Mouse (Mus musculus) liver, embryonic 14.5 days (tissue): ENCODE measurements at regions not wholly inside any gene's neighbourhood (a gene's known extent, or its start where the extent isn't known, plus 50 kb on each side); places are given as distances from the start of the nearest gene placed in this dataset.

Experiments
- ATAC-seq: fragments of 200-750 bp; cut with Nextera tagmentation; 2 replicates; pipeline ENCODE4 v1.8.0; 2017; ENCODE audit warnings: moderate number of reproducible peaks, mild to moderate bottlenecking, moderate library complexity; ENCODE audit not compliant: insufficient read depth
- DNase-seq, 3 experiments: peaks; one replicate each; pipeline ENCODE4 v3.0.0-alpha.2; 2012 to 2013; ENCODE audit warnings: low read depth in 3 of 3, low spot score in 3 of 3
- H3K27ac ChIP-seq: fragments of 300-500 bp; sonication (generic); 2 replicates; pipeline ENCODE4 v1.5.1; 2014; ENCODE audit warnings: moderate library complexity, mild to moderate bottlenecking, control low read depth, inconsistent platforms
- H3K27me3 ChIP-seq: fragments of 300-500 bp; sonication (generic); 2 replicates; pipeline ENCODE4 v1.6.1; 2014; ENCODE audit warnings: mild to moderate bottlenecking, low read length, moderate library complexity; ENCODE audit not compliant: control insufficient read depth, insufficient read depth
- H3K36me3 ChIP-seq: fragments of 300-500 bp; sonication (generic); replicated peaks from 2 replicates; pipeline ENCODE4 v1.6.1; 2014; ENCODE audit warnings: low read depth; ENCODE audit not compliant: control insufficient read depth, insufficient read depth
- H3K4me1 ChIP-seq, 2 experiments: fragments of 200-500 bp in 1 of 2; fragments of 300-500 bp in 1 of 2; sonication (generic) in 1 of 2; replicated peaks; 2 replicates each; pipeline ENCODE4 v1.6.1; 2012 to 2014; ENCODE audit warnings: antibody characterized with exemption in 1 of 2, inconsistent platforms in 1 of 2, low read length in 1 of 2; ENCODE audit not compliant: control insufficient read depth in 2 of 2, insufficient read depth in 2 of 2
- H3K4me2 ChIP-seq: fragments of 300-500 bp; sonication (generic); 2 replicates; pipeline ENCODE4 v1.6.1; 2014; ENCODE audit warnings: low read depth, mild to moderate bottlenecking, control low read depth, moderate library complexity
- H3K4me3 ChIP-seq, 2 experiments: fragments of 200-500 bp in 1 of 2; fragments of 300-500 bp in 1 of 2; sonication (generic) in 1 of 2; 2 replicates each; pipeline ENCODE4 v1.5.1; 2012 to 2014; ENCODE audit warnings: low read depth in 2 of 2, low read length in 2 of 2, mild to moderate bottlenecking in 2 of 2, control low read depth in 1 of 2, inconsistent platforms in 1 of 2, moderate library complexity in 1 of 2; ENCODE audit not compliant: insufficient read depth in 1 of 2
- H3K9ac ChIP-seq: fragments of 300-500 bp; sonication (generic); replicated peaks from 2 replicates; pipeline ENCODE4 v1.6.1; 2014; ENCODE audit warnings: mild to moderate bottlenecking, control low read depth, moderate library complexity
- H3K9me3 ChIP-seq: fragments of 300-500 bp; sonication (generic); 2 replicates; pipeline ENCODE4 v1.6.1; 2016; ENCODE audit warnings: low read length, mixed read lengths; ENCODE audit not compliant: control insufficient read depth
- CTCF ChIP-seq: IDR thresholded peaks from 2 replicates; pipeline ENCODE4 v1.5.1; 2016; ENCODE audit warnings: antibody characterized with exemption, low read depth, control low read depth
- EP300 ChIP-seq: IDR thresholded peaks from 2 replicates; pipeline ENCODE4 v1.6.1; 2016; ENCODE audit warnings: antibody characterized with exemption, low read depth
- WGBS: fragments of 180-500 bp; shearing (Covaris S2); extraction: QIAGEN DNeasy Blood & Tissue Kit; methylation state at CpG from one replicate; pipeline ENCODE4 v1.1.7; 2014; ENCODE audit not compliant: insufficient replicate concordance; 5-methylcytosine and 5-hydroxymethylcytosine counted together

DNA sequence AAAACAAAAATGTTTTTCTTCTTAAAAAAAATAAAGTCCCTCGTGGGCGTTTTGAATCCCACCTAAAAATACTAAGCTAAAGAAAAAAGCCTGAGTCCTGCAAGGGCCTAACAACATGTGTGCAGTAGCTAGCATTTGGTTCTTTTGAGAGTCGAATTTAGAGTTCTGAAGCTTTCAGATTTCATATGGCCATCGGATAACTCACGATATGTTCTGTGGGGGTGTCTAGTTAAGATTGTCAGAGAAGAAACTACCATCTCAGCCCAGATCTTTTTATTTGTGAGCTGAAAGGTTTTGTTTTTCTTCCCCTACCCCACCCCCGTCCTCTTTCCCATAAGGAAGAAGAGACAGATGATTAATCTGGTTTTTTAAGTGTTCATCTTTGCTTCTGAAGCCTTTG lies 327.8 kb downstream of the Slc4a3 start:
- H3K9ac ChIP-seq: no peak overlapping the region
- no peak overlapping the region for H3K27ac ChIP-seq
- TF ChIP-seq EP300 (no peak), CTCF (no peak)
- H3K9me3 ChIP-seq: no peaks in the 10 kb centered on the region
- H3K36me3 ChIP-seq: no peaks in the 10 kb centered on the region
- H3K4me2 ChIP-seq: no peak overlapping the region
- H3K27me3 ChIP-seq: no peaks in the 10 kb centered on the region
- WGBS: 68% methylated on average over 6 of the region's 6 CpGs
- no peak overlapping the region for H3K4me3 ChIP-seq
- no peak for DNase-seq
- no peaks in the 10 kb centered on the region for H3K4me1 ChIP-seq
- ATAC-seq: no peak

DNA sequence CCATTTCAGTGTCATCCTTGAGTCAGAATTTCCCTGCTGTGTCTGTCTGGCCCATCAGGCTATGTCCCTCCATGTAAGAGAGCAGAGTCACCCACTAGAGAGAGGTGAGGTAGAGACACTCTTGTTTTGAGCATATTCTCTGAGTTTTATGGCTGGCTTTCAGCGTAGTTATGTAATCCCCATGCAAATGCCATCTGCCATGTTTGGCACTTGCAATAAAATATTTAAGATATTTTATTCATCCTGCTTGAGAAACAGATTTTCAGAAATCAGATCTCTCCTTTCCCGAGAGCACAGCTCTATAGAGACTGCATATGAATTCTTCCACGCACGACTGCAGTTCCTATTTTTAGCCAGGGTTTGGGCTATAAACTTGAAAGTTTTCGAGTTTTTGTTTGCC lies 331.1 kb downstream of the Slc4a3 start:
- Histone ChIP-seq H3K4me1 (no peaks in the 10 kb centered on the region), H3K4me3 (no peak overlapping the region), H3K9me3 (no peaks in the 10 kb centered on the region), H3K27ac (no peak overlapping the region), H3K27me3 (no peaks in the 10 kb centered on the region), H3K36me3 (no peaks in the 10 kb centered on the region), H3K4me2 (no peak overlapping the region), H3K9ac (no peak overlapping the region)
- ATAC-seq (no peak), DNase-seq (no peak)
- TF ChIP-seq CTCF (no peak), EP300 (no peak)
- 57% methylated on average over 5 of the region's 5 CpGs for WGBS

DNA sequence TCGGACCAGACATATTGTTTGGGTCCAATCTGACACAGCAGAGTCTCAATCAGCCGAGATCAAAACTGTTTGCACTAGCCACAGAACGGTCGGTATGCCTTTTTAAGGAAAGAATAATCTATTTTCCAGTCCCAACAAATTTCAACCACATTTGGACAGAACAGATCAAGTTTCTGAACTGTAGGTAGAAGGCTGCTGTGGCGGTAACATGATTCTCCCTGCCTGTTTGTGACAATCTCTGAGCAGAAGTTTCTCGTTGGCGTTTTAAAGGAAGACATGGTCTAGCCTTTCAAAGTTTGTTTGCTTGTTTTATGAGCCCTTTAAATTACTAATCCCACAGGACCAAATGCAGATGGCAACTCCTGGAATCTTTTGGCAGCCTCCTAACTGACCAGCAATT lies 339.6 kb downstream of the Slc4a3 start:
- 32% methylated on average over 7 of the region's 7 CpGs for WGBS

DNA sequence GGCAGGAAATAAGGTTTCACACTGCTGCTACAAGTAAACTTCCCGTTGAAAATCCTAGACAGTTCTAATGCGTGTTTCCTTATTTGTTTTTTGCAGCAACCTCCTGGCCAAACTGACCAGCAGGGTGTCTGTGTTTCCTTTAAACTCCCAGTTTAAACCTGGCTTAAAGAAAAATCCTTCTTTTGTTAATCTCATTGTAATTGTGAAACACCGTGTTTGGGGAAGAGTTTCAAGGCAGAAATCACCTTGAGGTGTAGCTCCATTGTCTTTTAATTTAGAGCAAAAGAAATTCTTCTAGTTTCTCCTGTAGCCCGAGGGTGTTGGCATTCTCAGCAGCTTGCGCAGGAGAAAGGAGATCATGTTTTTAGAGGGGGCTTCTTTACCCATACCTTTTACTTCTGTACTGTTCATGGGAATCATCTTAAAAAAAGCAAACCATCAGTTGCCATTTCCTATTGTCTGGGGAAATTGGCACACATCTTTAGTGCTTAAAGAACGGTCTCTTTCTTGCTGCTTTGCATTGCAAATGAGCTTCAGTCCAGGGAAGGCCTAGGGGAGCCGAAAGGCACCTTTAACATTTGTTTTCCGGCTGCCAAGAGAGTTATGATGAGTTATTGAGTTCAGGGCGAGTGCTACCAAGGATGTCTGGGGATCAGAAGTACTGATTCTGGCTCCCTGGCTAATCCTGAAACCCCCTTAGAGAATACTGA lies 342.6 kb downstream of the Slc4a3 start:
- H3K4me3 ChIP-seq: no peak overlapping the region
- ATAC-seq (no peak), DNase-seq (no peak)
- H3K4me1 ChIP-seq: no peaks in the 10 kb centered on the region
- H3K36me3 ChIP-seq: no peaks in the 10 kb centered on the region
- H3K9me3 ChIP-seq: no peaks in the 10 kb centered on the region
- H3K4me2 ChIP-seq: no peak overlapping the region
- TF ChIP-seq EP300 (no peak), CTCF (no peak)
- no peaks in the 10 kb centered on the region; the same call in 1 of the 2 replicates for H3K27me3 ChIP-seq
- H3K27ac ChIP-seq: no peak overlapping the region
- WGBS: 17% methylated on average over 9 of the region's 9 CpGs
- H3K9ac ChIP-seq: no peak overlapping the region

More for the DNA sequence above, 339.6 kb downstream of the Slc4a3 start:
- Histone ChIP-seq H3K9ac (no peak overlapping the region), H3K27ac (no peak overlapping the region), H3K4me3 (no peak overlapping the region), H3K36me3 (no peaks in the 10 kb centered on the region), H3K27me3 (no peaks in the 10 kb centered on the region; the same call in 1 of the 2 replicates), H3K4me1 (no peaks in the 10 kb centered on the region), H3K9me3 (no peaks in the 10 kb centered on the region), H3K4me2 (no peak overlapping the region)
- ATAC-seq (no peak), DNase-seq (no peak)
- no peak for TF ChIP-seq EP300
- TF ChIP-seq CTCF: no peak

DNA sequence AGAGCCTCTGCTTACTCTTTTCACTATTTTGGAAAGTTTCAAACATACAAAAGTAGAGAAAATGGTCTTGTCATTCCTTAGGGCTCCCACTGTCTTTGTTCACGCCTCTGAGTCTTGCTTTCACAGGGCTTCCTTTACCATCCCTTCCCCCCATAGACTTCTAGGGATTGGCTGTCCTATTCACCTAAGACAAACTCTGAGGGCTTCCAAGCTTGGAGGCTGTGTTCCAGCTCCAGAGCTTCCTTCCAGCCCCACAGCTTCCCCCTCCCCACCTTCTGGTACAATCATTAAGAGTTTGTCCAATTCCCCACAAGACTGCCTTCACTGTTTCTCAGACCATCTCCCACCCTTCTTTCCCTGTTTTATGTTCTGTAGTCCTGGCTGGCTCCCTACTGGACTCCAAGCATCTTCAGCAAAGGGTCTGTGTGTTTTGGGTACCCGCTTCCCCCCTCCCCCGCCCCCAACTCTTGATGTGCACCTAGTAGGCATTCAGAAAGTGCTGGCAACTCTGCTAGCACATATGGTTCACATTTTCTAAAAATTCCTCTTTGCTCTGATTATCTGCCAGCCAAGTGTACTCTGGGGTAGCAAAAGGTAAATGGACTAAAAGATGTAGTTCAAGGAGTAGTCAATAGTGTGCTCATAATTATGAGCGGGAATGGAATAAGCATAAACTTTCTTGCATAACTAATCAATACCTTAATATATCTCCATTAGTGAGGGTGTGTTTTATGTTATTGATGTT lies 344.0 kb downstream of the Slc4a3 start:
- TF ChIP-seq EP300 (no peak), CTCF (no peak)
- ATAC-seq (no peak), DNase-seq (no peak)
- no peak overlapping the region for H3K4me3 ChIP-seq
- no peaks in the 10 kb centered on the region for H3K36me3 ChIP-seq
- no peaks in the 10 kb centered on the region for H3K4me1 ChIP-seq
- H3K4me2 ChIP-seq: no peak overlapping the region
- H3K9me3 ChIP-seq: no peaks in the 10 kb centered on the region
- no peak overlapping the region for H3K9ac ChIP-seq
- no peak overlapping the region for H3K27ac ChIP-seq
- no peaks in the 10 kb centered on the region; the same call in 1 of the 2 replicates for H3K27me3 ChIP-seq
- 52% methylated on average over 4 of the region's 4 CpGs for WGBS
